Mouse (Mus musculus): Measurements from ENCODE around the gene Wdr11.

Gene Wdr11

DNA sequence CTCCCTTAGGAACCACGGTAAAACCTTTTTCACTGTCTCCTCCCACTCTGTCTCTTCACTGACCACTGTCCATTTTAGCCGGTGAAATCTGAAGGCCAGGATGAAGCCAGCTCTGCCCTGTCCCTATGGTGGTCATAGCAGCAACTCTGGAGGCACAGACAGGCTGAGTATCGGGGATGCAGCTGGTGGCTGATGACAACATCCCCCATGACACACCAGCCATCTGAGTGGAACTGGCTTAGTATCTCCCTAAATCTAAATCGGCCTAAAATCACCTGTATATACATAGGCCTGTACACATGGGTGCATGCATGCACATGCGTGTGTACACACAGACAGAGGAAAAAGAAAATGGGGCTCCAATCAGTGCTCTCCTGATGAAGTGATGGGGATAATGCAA lies 93.7 kb downstream of the Wdr11 start:
- DNase-seq (ENCODE audit: low spot score), result no peak
